Mouse (Mus musculus) embryo, embryonic 9.5 days (tissue): ENCODE measurements around the gene Abcb1a.

Experiments used
- DNase-seq: peaks from one replicate; pipeline ENCODE4 v3.0.0-alpha.2; 2017; ENCODE audit errors: extremely low spot score

The Abcb1a gene

DNA sequence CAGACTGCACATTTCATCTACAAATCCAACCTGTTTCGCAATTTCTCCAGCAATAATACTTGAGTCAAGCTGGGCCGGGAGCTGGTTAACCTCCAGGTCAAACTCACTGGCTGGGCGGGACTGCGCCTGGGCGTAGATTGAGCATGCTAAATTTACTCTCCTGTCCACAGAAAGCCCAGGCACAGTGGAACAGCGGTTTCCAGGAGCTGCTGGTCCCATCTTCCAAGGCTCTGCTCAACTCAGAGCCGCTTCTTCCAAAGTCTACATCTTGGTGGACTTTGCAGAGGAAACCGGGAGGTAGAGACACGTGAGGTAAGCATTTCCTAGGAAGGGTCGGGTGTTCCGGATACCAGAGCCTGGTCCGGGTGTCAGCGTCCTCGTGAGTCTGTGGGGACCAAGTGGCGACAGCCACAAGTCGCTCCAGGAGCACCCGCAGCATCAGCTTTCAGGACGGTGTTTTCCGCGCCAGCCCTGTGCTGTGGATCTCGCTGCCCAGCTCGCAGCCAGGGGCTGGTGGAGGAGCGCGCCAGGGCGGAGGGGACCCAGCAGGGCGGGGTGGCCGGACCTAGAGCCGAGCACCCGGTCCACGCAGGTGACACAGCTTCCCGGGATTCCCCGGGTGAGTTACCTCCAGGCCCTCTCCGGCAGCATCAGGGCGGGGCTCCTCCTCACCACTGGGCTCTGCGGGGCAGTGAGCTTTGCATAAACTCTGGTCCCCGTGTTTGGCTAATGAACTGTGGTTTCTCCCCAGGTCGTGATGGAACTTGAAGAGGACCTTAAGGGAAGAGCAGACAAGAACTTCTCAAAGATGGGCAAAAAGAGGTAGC is at the start of gene Abcb1a:
Gene Abcb1a (plus strand): TSS at position 167 of the 827 bp plus-strand sequence.
- DNase-seq: peak; percentile 33

DNA sequence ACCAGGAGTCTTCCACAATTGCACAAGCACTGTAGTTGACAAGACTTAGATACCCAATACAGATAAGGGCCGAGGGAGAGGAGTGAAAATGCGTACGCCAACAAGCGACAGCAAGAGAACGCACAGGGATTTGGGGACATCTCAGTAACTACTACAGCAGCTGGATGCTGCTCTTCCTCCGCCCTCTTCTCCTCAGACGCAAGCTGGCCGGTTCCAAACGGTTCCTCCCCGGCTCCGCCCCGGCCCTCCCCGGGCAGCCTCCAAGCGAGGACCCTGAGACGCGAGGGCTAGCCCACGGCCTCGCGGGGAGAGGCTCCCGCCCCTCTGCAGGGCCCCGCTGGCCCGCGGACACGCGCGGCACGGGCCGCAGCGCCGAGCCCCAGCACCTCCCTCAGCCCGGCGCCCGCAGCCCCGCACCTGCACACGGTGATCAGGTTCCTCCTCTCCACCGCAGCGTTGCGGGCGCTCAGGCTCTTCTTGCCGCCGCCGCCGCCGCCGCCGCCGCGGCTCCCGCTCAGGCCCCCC is 37.7 kb upstream of the Abcb1a start:
- peak; percentile 54 for DNase-seq

DNA sequence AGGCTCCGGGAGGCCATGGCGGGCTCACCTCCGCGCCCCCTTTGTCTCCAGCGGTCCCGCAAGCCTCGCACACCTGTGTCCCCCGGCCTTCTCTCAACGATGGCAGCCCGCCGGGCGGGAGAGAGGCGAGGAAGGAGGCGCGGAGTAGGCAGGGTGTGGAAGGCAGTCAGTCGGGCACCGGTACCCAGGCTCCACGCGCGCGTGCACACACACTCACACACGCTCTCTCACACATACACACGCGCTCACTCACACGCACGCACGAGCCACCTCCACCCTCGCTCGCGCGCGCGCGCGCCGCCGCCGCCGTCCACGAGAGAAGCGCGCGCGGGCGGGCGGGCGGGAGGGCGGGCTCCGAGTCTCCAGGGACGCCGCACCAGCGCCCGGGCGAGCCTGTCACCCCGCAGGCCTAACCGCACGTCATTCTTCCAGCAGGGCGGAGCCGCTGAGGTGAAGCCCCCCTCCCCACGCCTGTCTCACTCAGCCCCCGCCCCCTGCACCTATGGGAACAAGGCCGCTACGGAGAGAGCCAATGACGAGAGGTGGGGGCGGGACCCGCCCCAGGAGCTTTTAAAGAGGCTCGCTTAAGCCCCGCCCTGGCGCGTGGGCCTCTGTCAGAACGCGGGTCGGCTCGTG is 37.2 kb upstream of the Abcb1a start, which contains the start of gene Rundc3b:
Gene Rundc3b (minus strand): TSS at position 357 of the 636 bp plus-strand sequence.
- DNase-seq: peak; percentile 91

- DNase-seq: no peak
Measured at GRCm38 (mm10) chr5:8632901-8633300, 27.0 kb upstream of the Abcb1a start.

DNA sequence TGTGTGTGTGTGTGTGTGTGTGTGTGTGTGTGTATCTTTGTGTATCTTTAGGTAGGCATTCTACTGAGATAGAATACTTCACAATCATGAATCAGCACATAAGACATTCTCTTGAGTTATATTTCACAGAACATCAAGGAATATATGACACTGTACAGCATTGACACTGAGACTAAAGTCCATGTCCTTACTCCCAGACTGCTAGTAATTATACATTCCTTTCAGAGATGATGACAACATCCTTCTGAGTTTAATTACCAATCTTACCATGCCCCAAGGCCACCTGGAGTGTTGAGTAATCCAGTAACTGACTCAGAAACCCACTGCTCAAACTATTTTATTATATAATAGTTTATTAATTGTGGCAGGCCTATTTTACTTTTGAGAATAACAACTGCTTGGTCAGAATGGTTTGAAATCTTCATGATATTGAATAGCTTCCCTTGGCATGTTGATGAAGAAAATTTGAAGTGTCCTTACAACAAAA is 25.3 kb upstream of the Abcb1a start:
- no peak for DNase-seq

DNA sequence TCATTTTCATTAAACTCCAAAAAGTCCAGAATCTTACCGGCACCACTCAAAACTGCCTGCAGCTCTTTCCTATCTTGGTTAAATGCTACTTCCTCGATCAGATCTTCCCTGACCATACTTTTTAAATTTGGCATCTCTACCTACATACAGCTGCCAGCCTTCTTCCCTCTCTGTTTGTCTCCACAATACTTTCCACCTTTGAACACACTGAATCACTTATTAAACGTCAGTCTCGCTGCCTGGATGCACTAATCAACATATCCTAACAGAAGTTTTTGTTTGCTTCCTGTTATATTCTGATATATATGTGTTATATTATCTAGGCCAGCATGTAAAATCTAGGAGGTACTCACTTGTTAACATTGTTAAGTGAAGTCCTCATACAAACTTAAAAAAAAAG is 11.6 kb upstream of the Abcb1a start:
- no peak for DNase-seq

DNA sequence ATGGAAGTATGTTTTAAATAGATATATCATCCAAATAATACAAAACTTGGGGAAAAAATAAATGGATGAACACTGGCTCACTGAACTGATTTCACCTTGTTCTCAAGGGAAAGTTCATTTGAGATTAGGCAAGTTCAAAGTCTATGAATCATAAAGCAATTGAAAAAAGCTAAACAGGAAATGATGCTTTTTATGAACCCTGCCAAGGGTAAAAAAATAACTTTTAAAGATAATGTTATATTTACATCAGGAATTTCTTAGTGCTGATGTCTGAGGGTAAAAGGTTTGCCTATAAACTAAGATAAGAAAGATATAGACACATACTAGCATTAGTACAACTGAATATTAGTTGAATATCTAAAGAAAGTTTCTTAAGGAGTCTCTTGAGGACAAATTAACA is 11.1 kb upstream of the Abcb1a start:
- no peak for DNase-seq

DNA sequence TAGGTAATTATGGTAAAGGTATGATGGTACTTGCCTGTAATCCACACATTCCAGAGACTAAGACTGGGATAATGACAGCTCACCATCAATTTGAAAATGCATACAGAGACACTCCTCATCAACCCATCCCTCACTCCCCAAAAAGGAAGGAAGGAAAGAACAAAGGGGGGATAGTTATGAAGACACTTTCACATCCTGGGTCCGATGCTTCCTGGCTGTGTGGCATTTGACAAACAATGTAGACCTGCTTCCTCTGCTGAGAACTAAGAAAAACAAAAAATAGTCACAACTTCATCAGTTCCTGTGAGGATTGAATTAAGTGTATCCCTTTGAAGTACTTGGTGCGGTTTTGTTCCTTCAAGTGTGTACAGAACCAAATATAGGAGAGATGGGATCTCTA is 7.8 kb upstream of the Abcb1a start:
- DNase-seq: no peak

DNA sequence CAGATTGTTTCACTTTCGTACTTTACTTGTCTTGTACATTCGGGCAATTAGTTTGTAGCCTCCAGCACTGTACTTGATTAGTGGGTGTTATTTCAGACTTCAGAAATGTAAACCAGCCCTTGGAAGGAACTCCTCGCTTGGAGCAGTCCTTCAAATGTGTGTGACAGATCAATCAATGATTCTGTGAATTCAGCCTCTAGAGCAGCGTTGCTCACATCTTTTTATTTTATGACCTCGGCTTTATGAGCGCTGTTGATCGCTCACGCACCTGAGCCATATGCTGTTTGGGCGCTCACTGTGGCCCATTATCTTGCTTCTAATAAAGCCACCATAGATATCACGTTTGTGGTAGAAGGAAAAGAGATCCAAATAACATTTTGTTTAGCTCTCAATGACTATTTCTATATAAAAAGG is 868 bp downstream of the Abcb1a start:
- no peak for DNase-seq

DNA sequence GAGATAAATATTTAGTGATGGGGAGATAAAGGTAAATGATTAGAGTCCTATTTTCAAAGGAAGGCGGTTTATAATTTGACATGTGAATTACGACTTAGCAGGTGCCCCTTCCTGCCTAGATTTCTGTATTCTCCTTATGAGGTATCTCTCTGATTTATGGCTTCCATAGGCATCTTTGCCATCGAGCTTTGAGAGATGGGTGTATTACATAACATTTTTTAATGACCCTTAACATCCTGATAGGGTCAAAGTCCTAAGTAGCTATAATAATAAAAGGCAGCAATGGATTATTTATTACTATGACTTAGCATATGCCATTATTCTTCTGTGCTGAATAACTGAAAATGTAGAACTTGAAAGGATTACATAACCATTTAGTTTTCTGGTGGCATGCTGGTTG is 4.8 kb downstream of the Abcb1a start:
- no peak for DNase-seq

- no peak for DNase-seq
Measured at GRCm38 (mm10) chr5:8667758-8668474, 8.0 kb downstream of the Abcb1a start.

- no peak for DNase-seq
Measured at GRCm38 (mm10) chr5:8669606-8670005, 9.7 kb downstream of the Abcb1a start.

DNA sequence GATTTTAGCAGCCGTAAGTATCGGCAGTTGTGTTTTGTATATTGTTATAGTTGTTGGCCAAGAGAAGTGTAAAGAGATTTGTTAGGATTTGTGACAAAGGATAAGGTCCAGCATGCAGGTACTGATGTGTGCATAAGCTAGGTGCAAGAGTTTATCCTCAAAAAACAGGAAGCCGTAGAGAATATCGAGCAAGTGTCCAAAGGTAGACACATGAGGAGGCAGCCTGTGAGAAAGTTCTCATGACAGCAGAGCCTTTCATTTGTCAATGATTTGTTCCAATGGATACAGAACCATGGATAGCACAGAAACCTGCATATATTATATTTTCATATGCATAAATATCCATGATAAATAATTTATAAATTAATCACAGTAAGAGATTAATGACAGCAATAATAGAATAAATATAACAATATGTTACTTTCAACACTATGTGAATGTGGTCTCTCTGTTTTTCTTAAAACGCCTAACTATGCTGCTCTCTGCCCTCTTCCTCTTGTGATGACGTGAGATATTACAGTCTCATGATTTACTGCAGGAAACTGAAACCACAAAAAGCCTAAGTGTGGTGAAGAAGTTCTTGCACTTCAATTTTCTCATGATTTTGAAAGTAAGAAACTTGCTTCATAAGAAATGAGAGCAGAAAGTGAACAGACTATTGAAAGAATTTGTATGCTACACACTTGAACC is 15.5 kb downstream of the Abcb1a start:
- DNase-seq: no peak

GRCm38 (mm10) chr5:8675952-8676262 is 16.0 kb downstream of the Abcb1a start:
- no peak for DNase-seq

GRCm38 (mm10) chr5:8681166-8681565 is 21.3 kb downstream of the Abcb1a start:
- no peak for DNase-seq

GRCm38 (mm10) chr5:8683686-8684085 is 23.8 kb downstream of the Abcb1a start:
- no peak for DNase-seq

DNA sequence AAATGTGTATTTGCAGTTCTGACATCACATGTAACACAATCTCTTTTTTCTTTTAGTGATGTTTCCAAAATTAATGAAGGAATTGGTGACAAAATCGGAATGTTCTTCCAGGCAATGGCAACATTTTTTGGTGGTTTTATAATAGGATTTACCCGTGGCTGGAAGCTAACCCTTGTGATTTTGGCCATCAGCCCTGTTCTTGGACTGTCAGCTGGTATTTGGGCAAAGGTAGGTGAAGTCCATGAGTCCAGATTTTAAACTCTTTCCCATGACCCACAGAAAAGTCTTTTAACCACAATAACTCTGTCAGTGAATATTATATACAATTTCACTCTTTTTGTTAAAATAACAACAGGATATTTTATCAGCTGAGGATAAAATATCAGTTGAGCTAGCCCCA is 26.2 kb downstream of the Abcb1a start:
- no peak for DNase-seq

- no peak for DNase-seq
Measured at GRCm38 (mm10) chr5:8687550-8687949, 27.7 kb downstream of the Abcb1a start.

GRCm38 (mm10) chr5:8716061-8716460 is 56.2 kb downstream of the Abcb1a start:
- DNase-seq: no peak

GRCm38 (mm10) chr5:8719556-8719955 is 59.7 kb downstream of the Abcb1a start:
- DNase-seq: no peak

DNA sequence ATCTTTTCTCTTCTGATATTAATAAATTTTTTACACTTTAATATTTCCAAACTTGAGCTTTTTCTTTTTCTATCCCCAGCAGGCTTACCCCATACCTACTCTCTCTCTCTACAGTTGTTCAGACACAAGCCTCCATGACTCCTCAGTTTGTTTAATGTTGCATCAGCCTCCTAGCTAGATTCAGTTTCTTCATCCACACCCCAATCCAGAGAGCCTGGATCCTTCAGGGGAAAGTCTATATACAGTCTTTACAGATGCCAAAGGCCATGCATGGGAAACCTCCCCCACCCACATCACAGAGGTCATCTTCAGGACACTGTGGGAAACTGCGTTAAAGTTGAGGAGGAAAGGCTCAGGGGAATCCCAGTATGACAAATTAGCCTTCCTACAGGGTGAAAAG is 62.3 kb downstream of the Abcb1a start:
- DNase-seq: no peak

GRCm38 (mm10) chr5:8722867-8723266 is 63.0 kb downstream of the Abcb1a start:
- DNase-seq: no peak
